Mouse (Mus musculus): ENCODE data around the gene Fbn1.

Fbn1 gene

DNA sequence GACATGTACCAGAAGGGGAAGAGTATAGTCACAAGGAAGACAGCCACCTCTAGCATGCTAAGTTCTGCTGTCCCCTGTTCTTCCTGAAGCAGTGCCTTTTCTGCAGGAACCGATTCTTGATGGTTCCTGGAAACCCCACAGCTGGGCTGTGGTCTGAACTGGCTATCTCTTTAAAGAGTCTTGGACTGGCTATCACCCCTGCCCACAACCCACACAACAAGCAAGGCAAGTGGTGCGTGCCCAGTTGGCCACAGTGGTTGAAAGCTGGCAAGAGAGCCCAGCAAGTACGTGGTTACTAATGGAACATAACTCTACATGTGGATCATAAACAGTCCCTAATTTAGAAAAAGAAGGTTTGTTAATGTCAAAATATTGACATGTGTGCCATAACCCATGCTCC is 170.6 kb downstream of the Fbn1 start:
- no peak for DNase-seq (ENCODE audit: low spot score)

DNA sequence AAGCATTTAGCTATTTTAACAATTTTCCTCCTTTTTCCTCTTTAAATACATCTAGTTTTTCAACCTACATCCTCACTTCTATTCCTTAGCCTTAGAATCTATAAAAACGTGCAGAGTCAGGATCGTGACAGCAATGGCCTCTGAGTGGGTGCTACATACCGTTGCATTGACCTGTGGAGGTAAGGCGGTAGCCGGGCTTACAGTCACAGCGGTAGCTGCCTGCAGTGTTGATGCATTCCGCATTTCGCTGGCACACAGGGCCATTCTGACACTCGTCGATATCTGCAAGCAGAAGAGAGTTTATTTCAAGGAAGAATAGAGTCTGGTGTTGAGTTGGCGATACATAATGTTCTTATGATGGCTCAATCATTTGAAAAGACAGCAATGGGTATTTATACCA is 172.6 kb downstream of the Fbn1 start:
- DNase-seq (ENCODE audit: low spot score) = no peak

- no peak for DNase-seq (ENCODE audit: low spot score)
Measured at GRCm38 (mm10) chr2:125334163-125334562, 173.6 kb downstream of the Fbn1 start.

- DNase-seq (ENCODE audit: low spot score) = no peak
Measured at GRCm38 (mm10) chr2:125331581-125331980, 176.2 kb downstream of the Fbn1 start.

- DNase-seq (ENCODE audit: low spot score) = no peak
Measured at GRCm38 (mm10) chr2:125330506-125330905, 177.3 kb downstream of the Fbn1 start.

DNA sequence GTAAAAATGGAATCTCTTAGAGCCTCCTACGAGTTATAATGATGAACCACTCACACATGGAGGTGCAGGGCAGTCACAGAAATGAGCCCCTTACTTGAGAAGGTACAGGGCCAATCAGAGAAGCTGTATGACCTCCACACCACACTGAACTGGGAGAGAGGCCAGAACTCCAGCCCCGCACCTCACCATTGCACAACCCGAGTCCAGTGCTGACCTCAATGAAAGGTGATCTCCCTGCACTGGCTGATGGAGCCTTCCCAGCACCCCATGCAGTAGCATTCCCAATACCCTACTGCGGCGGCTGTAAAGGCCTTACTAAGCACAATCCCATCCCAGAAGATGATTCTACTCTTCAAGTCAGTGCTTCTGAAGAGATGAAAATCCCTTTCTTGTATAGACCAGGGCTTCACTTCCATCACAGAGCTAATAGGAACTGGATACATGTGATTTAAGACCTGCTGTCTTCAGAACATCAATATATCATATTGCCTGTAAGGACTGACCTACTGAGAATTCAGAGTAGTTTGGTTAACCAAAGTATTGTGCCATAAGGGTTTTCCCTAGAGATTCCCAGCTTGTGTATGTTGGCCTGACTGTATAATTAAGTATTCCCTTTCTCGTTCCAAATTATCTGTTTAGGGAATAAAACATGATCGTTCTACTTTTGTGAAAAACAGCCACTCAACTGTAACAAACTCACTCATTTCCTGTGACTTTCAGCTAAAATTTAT is 182.5 kb downstream of the Fbn1 start:
- DNase-seq (ENCODE audit: low spot score) = no peak

GRCm38 (mm10) chr2:125324455-125324854 is 183.3 kb downstream of the Fbn1 start:
- no peak for DNase-seq (ENCODE audit: low spot score)

DNA sequence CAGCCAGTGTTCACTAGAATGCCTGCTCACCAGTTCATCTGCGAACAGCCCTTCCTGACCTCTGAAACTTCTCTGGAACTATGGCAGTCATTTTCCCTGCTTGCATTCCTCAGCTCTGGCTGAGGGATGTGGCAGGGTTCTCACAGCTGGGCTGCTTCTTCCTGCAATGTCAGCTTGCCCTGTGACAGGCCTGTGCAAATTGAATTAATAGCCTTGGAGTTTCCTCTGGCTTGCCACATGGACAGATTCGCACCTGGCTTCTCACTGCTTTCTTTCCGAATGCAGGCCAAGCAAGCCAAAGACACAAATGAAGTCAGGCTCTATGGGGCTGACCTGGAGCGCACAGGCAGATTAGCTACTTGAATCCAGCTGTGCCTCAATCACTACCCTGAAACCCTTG is 184.4 kb downstream of the Fbn1 start:
- DNase-seq (ENCODE audit: low spot score) = no peak

- no peak for DNase-seq (ENCODE audit: low spot score)
Measured at GRCm38 (mm10) chr2:125322581-125322980, 185.2 kb downstream of the Fbn1 start.

- DNase-seq (ENCODE audit: low spot score) = no peak
Measured at GRCm38 (mm10) chr2:125321071-125321470, 186.7 kb downstream of the Fbn1 start.

GRCm38 (mm10) chr2:125319651-125320050 is 188.1 kb downstream of the Fbn1 start:
- DNase-seq (ENCODE audit: low spot score) = no peak

DNA sequence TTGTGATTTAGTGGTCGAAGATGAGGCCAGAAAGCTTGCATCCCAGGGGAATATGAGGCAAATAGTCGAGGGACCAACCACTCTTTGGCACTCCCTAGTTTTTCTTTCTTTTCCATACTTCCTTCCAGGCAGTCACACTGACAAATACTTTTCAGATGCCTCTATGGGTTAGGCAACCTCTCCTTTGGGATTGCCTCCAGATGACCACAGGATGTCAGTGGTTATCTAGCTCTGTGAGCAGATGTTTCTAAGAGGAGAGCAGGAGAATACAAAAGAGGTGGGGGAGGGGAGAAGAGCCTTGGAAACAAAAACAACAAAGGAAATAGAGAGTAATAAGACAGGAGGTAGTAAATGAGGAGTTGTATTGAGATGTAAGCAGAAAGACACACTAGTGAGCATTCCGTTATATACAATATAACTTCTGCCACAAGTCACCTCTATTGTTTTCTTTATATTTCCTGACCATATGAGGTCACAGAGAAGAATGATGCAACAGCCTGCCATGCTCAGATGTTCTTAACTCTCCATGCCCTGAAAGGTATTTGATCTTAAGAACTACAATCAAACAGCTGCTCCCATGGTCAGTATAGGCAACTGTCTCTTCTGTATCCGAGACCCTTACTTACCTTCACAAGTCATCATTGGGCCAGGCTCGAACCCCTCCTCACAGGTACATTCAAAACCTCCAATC is 189.3 kb downstream of the Fbn1 start:
- no peak for DNase-seq (ENCODE audit: low spot score)

GRCm38 (mm10) chr2:125315203-125315602 is 192.6 kb downstream of the Fbn1 start:
- DNase-seq (ENCODE audit: low spot score) = no peak

GRCm38 (mm10) chr2:125314169-125314925 is 193.4 kb downstream of the Fbn1 start:
- no peak for DNase-seq (ENCODE audit: low spot score)

- DNase-seq (ENCODE audit: low spot score) = no peak
Measured at GRCm38 (mm10) chr2:125309710-125310109, 198.1 kb downstream of the Fbn1 start.

DNA sequence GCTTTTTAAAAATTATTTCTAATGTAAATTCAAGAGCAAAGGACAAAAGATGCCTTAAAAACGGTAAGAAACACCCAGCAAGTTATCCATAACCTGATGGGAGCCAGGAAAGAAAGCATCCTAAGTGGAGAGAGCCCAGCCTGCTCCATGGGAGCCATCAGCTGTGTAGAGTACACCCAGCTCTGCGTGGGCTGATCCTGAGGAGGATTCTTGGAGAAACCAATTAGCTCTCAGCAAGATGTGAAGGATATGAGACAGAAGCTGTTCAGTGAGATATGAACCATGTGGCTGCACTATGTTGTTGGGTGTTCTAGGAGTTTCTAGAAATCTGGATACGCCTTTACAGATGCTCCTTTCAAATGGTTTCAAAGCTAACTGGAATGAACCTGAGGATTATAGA is 202.1 kb downstream of the Fbn1 start:
- DNase-seq (ENCODE audit: low spot score) = no peak

DNA sequence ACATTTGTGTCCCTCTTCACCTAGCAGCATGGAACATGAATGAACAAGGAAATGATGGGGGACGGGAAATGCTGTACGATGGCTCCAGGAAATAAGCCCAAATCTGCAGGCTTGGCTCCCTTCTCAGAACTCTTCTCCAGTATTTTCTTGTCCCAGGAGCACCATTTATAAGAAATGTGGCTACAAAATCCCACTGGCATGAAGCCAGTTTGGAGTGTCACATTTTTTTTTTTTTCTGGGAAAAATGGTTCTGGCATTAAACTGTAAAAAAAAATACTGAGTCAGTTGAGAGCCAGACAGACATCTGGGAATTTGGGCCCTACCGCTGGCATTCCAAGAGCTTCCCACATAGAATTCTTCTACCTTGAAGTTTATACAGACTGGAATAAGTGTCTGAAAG is 203.0 kb downstream of the Fbn1 start:
- no peak for DNase-seq (ENCODE audit: low spot score)

DNA sequence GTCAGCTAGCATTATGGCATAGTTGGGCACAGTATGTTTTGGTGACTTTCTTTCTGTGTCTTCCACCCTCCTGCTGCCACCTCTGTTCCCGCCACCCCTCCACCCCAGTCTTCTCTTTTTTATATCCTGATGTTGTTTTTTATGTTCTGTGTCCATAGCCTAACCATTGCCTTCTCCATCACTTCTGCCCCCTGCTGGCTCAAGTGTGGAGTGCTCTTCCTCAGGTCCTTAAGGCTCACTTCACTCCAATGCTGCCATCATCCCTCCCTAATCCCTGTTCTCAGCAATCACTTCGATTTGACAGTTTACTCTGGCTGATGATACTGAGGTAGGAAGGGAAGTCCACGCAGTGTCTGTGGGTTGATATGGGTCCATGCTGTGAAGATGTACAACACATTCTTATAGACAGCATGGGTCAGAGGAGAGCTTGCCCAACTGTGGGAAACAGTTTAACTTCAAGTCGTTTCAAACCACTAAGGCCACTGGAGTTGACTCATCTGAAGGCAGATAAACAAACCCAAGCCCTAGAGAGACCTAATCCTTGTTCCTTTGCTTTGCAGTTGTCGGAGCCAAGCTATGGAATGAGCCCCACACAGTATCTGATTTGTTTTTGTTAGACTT is 203.9 kb downstream of the Fbn1 start:
- DNase-seq (ENCODE audit: low spot score) = no peak

- no peak for DNase-seq (ENCODE audit: low spot score)
Measured at GRCm38 (mm10) chr2:125302625-125302924, 205.2 kb downstream of the Fbn1 start.

GRCm38 (mm10) chr2:125301877-125302624 is 205.7 kb downstream of the Fbn1 start:
- DNase-seq (ENCODE audit: low spot score) = no peak

DNA sequence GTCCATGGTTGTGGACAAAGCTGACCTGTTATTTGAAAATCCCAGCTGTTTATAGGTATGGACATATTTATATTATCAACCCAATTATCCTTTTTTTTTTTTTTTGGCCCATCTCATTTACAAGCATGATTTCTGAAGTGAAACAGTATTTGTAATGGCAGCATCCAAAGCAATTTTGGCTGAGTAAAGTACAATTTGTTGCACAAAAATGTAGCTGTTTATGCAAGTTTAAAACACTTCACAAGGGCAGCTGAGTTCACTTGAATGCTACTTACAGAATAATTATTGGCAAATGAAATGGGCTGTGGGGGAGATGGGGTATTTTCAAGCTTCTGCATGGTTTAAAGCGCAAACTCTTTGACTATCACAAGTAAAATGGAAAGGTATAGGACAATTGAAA is 209.0 kb downstream of the Fbn1 start:
- no peak for DNase-seq (ENCODE audit: low spot score)

GRCm38 (mm10) chr2:125295526-125295925 is 212.3 kb downstream of the Fbn1 start:
- DNase-seq (ENCODE audit: low spot score) = no peak
